Mouse (Mus musculus) layer of hippocampus, adult 18-20 months (tissue): ENCODE measurements around the gene Hkdc1. TPM values are rescaled to one million over a fixed set of nuclear protein-coding genes. Genes with fewer than 3 reads are reported as not detected.

Experiments
- total RNA-seq, 2 experiments: library from RNA; stranded (reverse); gene quantifications; 2 replicates each; pipeline ENCODE4 v1.2.3; 2021

Gene Hkdc1
- total RNA-seq, 2 experiments from 2014 or later: 2.7 to 4.3 TPM

Other genes with a start within 250 kb of the Hkdc1 start
- gene Tspan15, start 191.2 kb downstream of the Hkdc1 start, total RNA-seq: 10 to 100 TPM; 16.0 to 18.5 TPM
- under 1 TPM; 0.23 to 0.27 TPM for gene Tacr2, start 170.1 kb downstream of the Hkdc1 start, total RNA-seq
- gene Hk1, start 42.6 kb downstream of the Hkdc1 start, total RNA-seq: 100 to 1,000 TPM; 311 to 316 TPM
- gene 4930507D05Rik, start 27.0 kb upstream of the Hkdc1 start, total RNA-seq: 1 to 10 TPM in 1 of 2 experiments, under 1 TPM in 1; 0.94 to 1.1 TPM
- gene Supv3l1, start 27.2 kb upstream of the Hkdc1 start, total RNA-seq: 10 to 100 TPM; 21.6 to 22.3 TPM
- gene Vps26a, start 64.3 kb upstream of the Hkdc1 start, total RNA-seq: 10 to 100 TPM; 47.0 to 50.4 TPM
- gene Srgn, start 105.0 kb upstream of the Hkdc1 start, total RNA-seq: 1 to 10 TPM; 3.8 to 5.8 TPM
- gene Kif1bp, start 156.0 kb upstream of the Hkdc1 start, total RNA-seq: 100 to 1,000 TPM; 206 to 215 TPM
- 10 to 100 TPM; 18.3 to 22.7 TPM for gene Ddx21, start 179.8 kb upstream of the Hkdc1 start, total RNA-seq
- 10 to 100 TPM; 77.2 to 90.3 TPM for gene Ddx50, start 228.7 kb upstream of the Hkdc1 start, total RNA-seq